Mouse (Mus musculus) frontal cortex, postnatal 25 days (tissue): ENCODE measurements at regions not wholly inside any gene's neighbourhood (a gene's known extent, or its start where the extent isn't known, plus 50 kb on each side); places are given as distances from the start of the nearest gene placed in this dataset.

Experiments
- DNase-seq, 2 experiments: peaks; one replicate each; pipeline ENCODE4 v3.0.0; 2022; ENCODE audit warnings: low spot score in 2 of 2

- DNase-seq = peak; percentile 83 to 85
These were observed 263.9 kb downstream of the Mpdz start for GRCm38 (mm10) chr4:81178782-81179135.

GRCm38 (mm10) chr4:81216123-81216522 lies 226.5 kb downstream of the Mpdz start:
- DNase-seq = no peak

GRCm38 (mm10) chr4:81217979-81218378 lies 224.6 kb downstream of the Mpdz start:
- no peak for DNase-seq

DNA sequence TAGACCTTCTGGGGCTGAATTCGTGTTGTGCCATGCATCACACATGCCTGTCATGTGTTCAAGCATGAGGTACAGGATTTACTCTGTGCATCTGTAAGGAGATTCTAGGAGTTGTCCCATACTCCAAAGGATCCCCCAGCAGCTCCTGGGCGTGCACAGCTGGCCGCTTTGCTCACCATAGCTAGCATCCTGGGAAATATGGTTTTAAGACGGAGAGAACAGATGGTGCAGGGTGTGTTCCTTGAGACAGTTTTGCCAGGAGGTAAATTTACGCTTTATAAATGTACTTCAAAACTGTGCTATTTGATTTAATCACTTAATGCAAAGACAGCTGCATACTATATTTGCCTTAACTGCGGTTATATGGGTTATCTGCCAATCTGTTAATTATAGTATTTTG lies 220.6 kb downstream of the Mpdz start:
- DNase-seq = no peak

DNA sequence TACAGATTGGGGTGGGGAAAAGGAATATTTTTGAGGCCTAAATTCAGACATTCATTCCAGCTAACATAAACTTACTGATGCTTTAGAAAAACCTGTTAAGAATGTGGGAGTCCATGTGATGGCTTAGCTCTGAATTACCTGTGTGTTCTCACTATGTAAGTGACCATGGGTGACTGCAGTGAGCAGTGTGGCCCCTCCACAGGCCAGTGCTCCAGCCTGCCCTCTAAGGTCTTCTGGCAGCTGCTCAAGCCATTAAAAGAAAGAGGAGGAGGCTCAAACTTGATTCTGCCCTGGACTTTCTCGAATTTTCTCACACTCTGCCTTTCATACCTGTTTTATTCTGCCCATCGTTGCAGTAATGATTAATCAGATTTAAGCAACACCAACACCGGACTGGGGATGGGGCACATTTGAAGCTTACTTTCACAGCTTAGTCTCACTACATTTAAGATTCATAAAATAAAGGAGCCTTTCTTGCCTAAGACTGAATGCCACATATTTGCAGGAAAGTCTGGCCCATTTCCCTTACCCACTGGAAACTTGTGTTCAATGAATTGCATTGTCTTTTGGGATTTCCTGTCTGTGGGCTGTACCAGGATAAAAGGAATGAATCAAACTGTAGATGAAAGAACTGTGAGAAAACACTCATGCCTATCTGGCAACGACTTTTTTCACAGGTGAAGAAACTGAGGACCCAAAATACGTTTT lies 220.0 kb downstream of the Mpdz start:
- DNase-seq = no peak
